Mouse (Mus musculus): ENCODE data around the gene Tm6sf2. TPM values are rescaled to one million over a fixed set of nuclear protein-coding genes. Genes with fewer than 3 reads are reported as not detected.

Tm6sf2 gene
- total RNA-seq, 4 experiments from 2014 or later, result 0.44 to 0.90 (median 0.72) TPM

Small RNA genes within 50 kb of the gene (microRNA-seq; reads per million reads assigned to microRNA genes)
- gene Mir7066, result not detected

Other genes starting within 250 kb of the Tm6sf2 start
- gene Pbx4, start 240.4 kb upstream of the Tm6sf2 start, total RNA-seq (2022), result under 1 TPM in 2 of 4 experiments, not detected in 2; 0.29 to 1.00 TPM
- 1 to 10 TPM; 1.3 to 3.1 (median 2.4) TPM for gene Cilp2, start 185.2 kb upstream of the Tm6sf2 start, total RNA-seq (2022)
- under 1 TPM in 1 of 4 experiments, not detected in 3; 0.19 TPM for gene Tssk6, start 170.7 kb upstream of the Tm6sf2 start, total RNA-seq (2022)
- gene Ndufa13, start 170.4 kb upstream of the Tm6sf2 start, total RNA-seq (2022), result 100 to 1,000 TPM; 373 to 528 (median 455) TPM
- 10 to 100 TPM in 3 of 4 experiments, 1 to 10 TPM in 1; 9.5 to 16.7 (median 13.2) TPM for gene Yjefn3, start 170.2 kb upstream of the Tm6sf2 start, total RNA-seq (2022)
- 10 to 100 TPM; 28.0 to 31.2 (median 30.0) TPM for gene Gatad2a, start 76.5 kb upstream of the Tm6sf2 start, total RNA-seq (2022)
- 10 to 100 TPM; 29.6 to 34.3 (median 31.3) TPM for gene Mau2, start 30.2 kb upstream of the Tm6sf2 start, total RNA-seq (2022)
- gene Sugp1, start 30.1 kb upstream of the Tm6sf2 start, total RNA-seq (2022), result 10 to 100 TPM; 17.0 to 21.6 (median 19.1) TPM
- under 1 TPM in 1 of 4 experiments, not detected in 3; 0.06 TPM for gene Hapln4, start 10.5 kb downstream of the Tm6sf2 start, total RNA-seq (2022)
- under 1 TPM in 1 of 4 experiments, not detected in 3; 0.13 TPM for gene Ncan, start 47.9 kb downstream of the Tm6sf2 start, total RNA-seq (2022)
- 1 to 10 TPM; 7.5 to 8.9 (median 8.4) TPM for gene Nr2c2ap, start 58.4 kb downstream of the Tm6sf2 start, total RNA-seq (2022)
- 10 to 100 TPM; 16.7 to 22.7 (median 18.8) TPM for gene Rfxank, start 66.2 kb downstream of the Tm6sf2 start, total RNA-seq (2022)
- 10 to 100 TPM; 17.9 to 23.3 (median 23.2) TPM for gene Borcs8, start 66.6 kb downstream of the Tm6sf2 start, total RNA-seq (2022)
- gene Mef2b, start 66.8 kb downstream of the Tm6sf2 start, total RNA-seq (2022), result under 1 TPM in 3 of 4 experiments, not detected in 1; 0.25 to 0.78 (median 0.29) TPM
- 100 to 1,000 TPM in 3 of 4 experiments, 10 to 100 TPM in 1; 93.6 to 114 (median 106) TPM for gene Tmem161a, start 99.4 kb downstream of the Tm6sf2 start, total RNA-seq (2022)
- gene Slc25a42, start 139.4 kb downstream of the Tm6sf2 start, total RNA-seq (2022), result 10 to 100 TPM; 43.7 to 67.9 (median 57.0) TPM
- 10 to 100 TPM; 39.4 to 47.4 (median 41.7) TPM for gene Sugp2, start 161.3 kb downstream of the Tm6sf2 start, total RNA-seq (2022)
- 1 to 10 TPM; 6.8 to 9.0 (median 7.4) TPM for gene Armc6, start 161.5 kb downstream of the Tm6sf2 start, total RNA-seq (2022)
- gene Homer3, start 209.9 kb downstream of the Tm6sf2 start, total RNA-seq (2022), result 1 to 10 TPM; 7.8 to 9.1 (median 8.0) TPM
- 10 to 100 TPM; 26.0 to 34.5 (median 31.9) TPM for gene Ddx49, start 229.6 kb downstream of the Tm6sf2 start, total RNA-seq (2022)
- 100 to 1,000 TPM; 148 to 165 (median 161) TPM for gene Cope, start 229.6 kb downstream of the Tm6sf2 start, total RNA-seq (2022)
- under 1 TPM; 0.14 to 0.53 (median 0.38) TPM for gene Cers1, start 242.9 kb downstream of the Tm6sf2 start, total RNA-seq (2022)